Mouse (Mus musculus): Measurements from ENCODE around the gene 2810459M11Rik. TPM values are rescaled to one million over a fixed set of nuclear protein-coding genes. Genes with fewer than 3 reads are reported as not detected.
A peak's percentile ranks its signal among the peaks of the same experiment; 100 is the strongest.
"Not testable (repeated sequence)": the region's sequence is repeated elsewhere in the genome, so short reads cannot be mapped to it uniquely, and the experiment has no call there.

2810459M11Rik gene
- 0.14 TPM in 1 of 2 replicates, not detected in the other for polyA plus RNA-seq (2016; fragmentation: Nextera tagmentation; extraction: Ambion mirVana)

- under 1% methylated on average over 110 of the region's 110 CpGs for WGBS
- no peaks in the 10 kb centered on the region for H3K36me3 ChIP-seq
- H3K4me3 ChIP-seq, result peak within 1 kb of the TSS; percentile 71
- peak within 1 kb of the TSS; percentile 64 for H3K27ac ChIP-seq (replicated peaks)
- DNase-seq (ENCODE audit: low spot score), result peak; percentile 73
- peaks cover 19% of the 10 kb centered on the region for H3K4me1 ChIP-seq
- peaks cover 12% of the 10 kb centered on the region for H3K9me3 ChIP-seq (replicated peaks)
- peaks cover 64% of the 10 kb centered on the region for H3K27me3 ChIP-seq (ENCODE audit: low read depth, poor library complexity, severe bottlenecking)
These were observed at the start of gene 2810459M11Rik for GRCm38 (mm10) chr1:86045848-86046805. Gene 2810459M11Rik (plus strand): TSS chr1:86045863.

- Histone ChIP-seq H3K36me3 (no peaks in the 10 kb centered on the region), H3K27ac (replicated peaks) (no peak overlapping the region), H3K4me1 (no peaks in the 10 kb centered on the region), H3K27me3 (ENCODE audit: low read depth, poor library complexity, severe bottlenecking) (no peaks in the 10 kb centered on the region), H3K9me3 (replicated peaks) (peaks cover 9% of the 10 kb centered on the region; the same call in 1 of the 2 replicates), H3K4me3 (no peak overlapping the region)
- 92% methylated on average over 1 of the region's 1 CpGs for WGBS
- DNase-seq (ENCODE audit: low spot score), result no peak
These were observed 48.4 kb upstream of the 2810459M11Rik start for GRCm38 (mm10) chr1:85997221-85997620.

GRCm38 (mm10) chr1:85998012-85998411 lies 47.7 kb upstream of the 2810459M11Rik start:
- H3K4me1 ChIP-seq, result no peaks in the 10 kb centered on the region
- 89% methylated on average over 4 of the region's 4 CpGs for WGBS
- H3K27ac ChIP-seq (replicated peaks), result no peak overlapping the region
- no peaks in the 10 kb centered on the region for H3K27me3 ChIP-seq (ENCODE audit: low read depth, poor library complexity, severe bottlenecking)
- DNase-seq (ENCODE audit: low spot score), result no peak
- no peaks in the 10 kb centered on the region for H3K36me3 ChIP-seq
- peaks cover 9% of the 10 kb centered on the region; the same call in 1 of the 2 replicates for H3K9me3 ChIP-seq (replicated peaks)
- no peak overlapping the region for H3K4me3 ChIP-seq

GRCm38 (mm10) chr1:85999853-86000570 lies 45.7 kb upstream of the 2810459M11Rik start:
- 0 out of 2 replicates have a peak, but pooled peaks cover 3% of the 10 kb centered on the region for H3K9me3 ChIP-seq (replicated peaks)
- DNase-seq (ENCODE audit: low spot score), result no peak
- no peaks in the 10 kb centered on the region for H3K27me3 ChIP-seq (ENCODE audit: low read depth, poor library complexity, severe bottlenecking)
- H3K4me1 ChIP-seq, result no peaks in the 10 kb centered on the region
- no peak overlapping the region for H3K4me3 ChIP-seq
- no peaks in the 10 kb centered on the region for H3K36me3 ChIP-seq
- 84% methylated on average over 18 of the region's 18 CpGs for WGBS
- no peak overlapping the region for H3K27ac ChIP-seq (replicated peaks)

GRCm38 (mm10) chr1:86005540-86005939 lies 40.1 kb upstream of the 2810459M11Rik start:
- no peaks in the 10 kb centered on the region for H3K27me3 ChIP-seq (ENCODE audit: low read depth, poor library complexity, severe bottlenecking)
- 94% methylated on average over 10 of the region's 10 CpGs for WGBS
- no peaks in the 10 kb centered on the region for H3K36me3 ChIP-seq
- no peak overlapping the region for H3K4me3 ChIP-seq
- DNase-seq (ENCODE audit: low spot score), result no peak
- H3K4me1 ChIP-seq, result 0 out of 2 replicates have a peak, but pooled peaks cover 3% of the 10 kb centered on the region
- H3K9me3 ChIP-seq (replicated peaks), result no peaks in the 10 kb centered on the region
- H3K27ac ChIP-seq (replicated peaks), result no peak overlapping the region

GRCm38 (mm10) chr1:86006040-86006439 lies 39.6 kb upstream of the 2810459M11Rik start:
- H3K27me3 ChIP-seq (ENCODE audit: low read depth, poor library complexity, severe bottlenecking), result no peaks in the 10 kb centered on the region

GRCm38 (mm10) chr1:86007778-86008177 lies 37.9 kb upstream of the 2810459M11Rik start:
- no peaks in the 10 kb centered on the region for H3K27me3 ChIP-seq (ENCODE audit: low read depth, poor library complexity, severe bottlenecking)
- H3K4me1 ChIP-seq, result 0 out of 2 replicates have a peak, but pooled peaks cover 3% of the 10 kb centered on the region
- peaks cover 9% of the 10 kb centered on the region for H3K9me3 ChIP-seq (replicated peaks)
- WGBS, result 2% methylated on average over 7 of the region's 7 CpGs
- H3K27ac ChIP-seq (replicated peaks), result no peak overlapping the region
- DNase-seq (ENCODE audit: low spot score), result peak; percentile 83
- no peaks in the 10 kb centered on the region for H3K36me3 ChIP-seq
- H3K4me3 ChIP-seq, result no peak overlapping the region

More at GRCm38 (mm10) chr1:86006040-86006439, 39.6 kb upstream of the 2810459M11Rik start:
- H3K4me3 ChIP-seq, result no peak overlapping the region
- no peak overlapping the region for H3K27ac ChIP-seq (replicated peaks)
- H3K36me3 ChIP-seq, result no peaks in the 10 kb centered on the region
- 0 out of 2 replicates have a peak, but pooled peaks cover 3% of the 10 kb centered on the region for H3K4me1 ChIP-seq
- H3K9me3 ChIP-seq (replicated peaks), result no peaks in the 10 kb centered on the region
- WGBS, result 86% methylated on average over 6 of the region's 6 CpGs
- no peak for DNase-seq (ENCODE audit: low spot score)

- WGBS, result 96% methylated on average over 9 of the region's 9 CpGs
- H3K36me3 ChIP-seq; DNase-seq (ENCODE audit: low spot score); H3K27ac ChIP-seq (replicated peaks); H3K4me3 ChIP-seq; H3K9me3 ChIP-seq (replicated peaks): not testable (repeated sequence)
- Histone ChIP-seq H3K27me3 (ENCODE audit: low read depth, poor library complexity, severe bottlenecking) (peaks cover 46% of the 10 kb centered on the region), H3K4me1 (peaks cover 13% of the 10 kb centered on the region)
These were observed 29.9 kb upstream of the 2810459M11Rik start for GRCm38 (mm10) chr1:86015758-86016157.

GRCm38 (mm10) chr1:86016516-86016915 lies 29.1 kb upstream of the 2810459M11Rik start, which contains the start of gene Spata3:
Gene Spata3 (plus strand): TSS chr1:86016816.
- Histone ChIP-seq H3K4me1 (peaks cover 13% of the 10 kb centered on the region), H3K27ac (replicated peaks) (no peak within 1 kb of the TSS), H3K9me3 (replicated peaks) (peaks cover 5% of the 10 kb centered on the region), H3K4me3 (no peak within 1 kb of the TSS), H3K36me3 (no peaks in the 10 kb centered on the region), H3K27me3 (ENCODE audit: low read depth, poor library complexity, severe bottlenecking) (peaks cover 50% of the 10 kb centered on the region)
- WGBS, result 90% methylated on average over 8 of the region's 8 CpGs
- no peak for DNase-seq (ENCODE audit: low spot score)

GRCm38 (mm10) chr1:86018235-86019055 lies 27.2 kb upstream of the 2810459M11Rik start:
- Histone ChIP-seq H3K36me3 (no peaks in the 10 kb centered on the region), H3K9me3 (replicated peaks) (no peaks in the 10 kb centered on the region), H3K27ac (replicated peaks) (no peak overlapping the region; the same call in 1 of the 2 replicates), H3K4me1 (peaks cover 13% of the 10 kb centered on the region), H3K4me3 (peak overlapping the region; percentile 62), H3K27me3 (ENCODE audit: low read depth, poor library complexity, severe bottlenecking) (peaks cover 50% of the 10 kb centered on the region)
- WGBS, result 4% methylated on average over 60 of the region's 60 CpGs
- peak; percentile 80 for DNase-seq (ENCODE audit: low spot score)

GRCm38 (mm10) chr1:86021365-86021989 lies 24.2 kb upstream of the 2810459M11Rik start:
- Histone ChIP-seq H3K4me1 (peaks cover 13% of the 10 kb centered on the region), H3K36me3 (no peaks in the 10 kb centered on the region), H3K27ac (replicated peaks) (no peak overlapping the region), H3K27me3 (ENCODE audit: low read depth, poor library complexity, severe bottlenecking) (peaks cover 46% of the 10 kb centered on the region), H3K4me3 (no peak overlapping the region), H3K9me3 (replicated peaks) (no peaks in the 10 kb centered on the region)
- DNase-seq (ENCODE audit: low spot score), result no peak
- WGBS, result 74% methylated on average over 11 of the region's 11 CpGs
